Mouse (Mus musculus): ENCODE measurements around the gene Apol8.

The Apol8 gene

DNA sequence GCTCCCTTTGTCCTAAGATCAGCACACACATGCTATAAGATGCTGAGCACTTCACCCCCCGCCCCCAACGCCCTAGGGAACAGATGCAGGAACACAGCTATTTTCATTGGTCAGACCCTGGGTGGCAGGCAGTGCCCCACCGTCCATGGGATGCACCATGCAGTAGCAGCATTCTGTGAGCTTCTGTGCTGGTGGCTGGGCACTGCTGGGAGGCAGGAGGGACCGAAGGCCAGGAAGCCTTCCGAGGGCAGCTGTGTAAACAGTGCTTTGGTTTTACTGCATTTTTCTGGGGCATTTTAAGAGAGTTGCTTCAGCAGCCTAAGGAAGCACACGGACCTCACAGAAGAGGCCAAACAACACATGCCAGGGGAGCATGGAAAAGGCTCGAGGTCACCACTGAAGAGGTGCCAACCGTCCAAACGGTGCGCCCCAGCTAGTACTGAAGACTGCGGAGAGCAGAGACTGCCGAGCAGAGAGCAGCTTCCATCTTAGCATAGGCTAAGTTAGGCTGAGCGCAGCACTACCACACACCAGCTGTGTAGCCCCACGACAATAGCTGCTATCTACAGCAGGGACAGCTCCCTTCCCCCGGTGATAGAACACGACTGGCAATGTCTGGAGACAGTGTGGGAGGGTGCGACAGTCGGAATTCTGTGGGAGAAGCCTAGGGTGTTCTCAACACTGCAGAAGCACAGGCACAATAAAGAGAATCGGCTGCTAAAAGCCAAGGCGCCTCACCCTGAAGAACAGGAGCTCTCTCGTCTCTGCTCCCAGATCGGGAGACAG, 27.4 kb upstream of the Apol8 start:
- peak; percentile 55 for DNase-seq

DNA sequence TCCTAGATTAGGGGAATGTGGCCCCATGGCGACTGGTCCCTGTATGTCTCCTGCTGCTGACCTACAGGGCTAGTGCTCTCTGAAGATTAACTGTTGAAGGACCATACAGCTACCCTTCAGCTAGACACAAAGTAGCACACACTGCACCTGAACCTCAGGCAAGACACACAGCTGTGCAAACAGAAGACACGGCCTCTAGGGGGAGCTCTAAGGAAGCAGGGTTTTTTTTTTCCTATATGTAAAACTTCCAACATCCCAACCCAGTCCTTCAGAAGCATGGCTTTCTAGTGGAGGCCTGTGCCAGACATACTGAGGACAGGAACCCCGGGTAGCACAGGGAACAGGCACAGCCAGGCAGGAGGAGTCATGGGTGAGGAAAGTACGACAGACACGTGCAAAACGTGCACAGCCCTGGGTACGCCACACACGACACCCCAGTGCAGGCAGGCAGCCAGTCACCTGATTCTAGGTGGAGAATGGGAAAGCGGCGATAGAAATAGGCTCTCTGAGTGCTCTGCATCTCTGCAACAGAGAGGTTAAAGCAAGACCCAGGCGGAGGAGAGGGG, 25.7 kb upstream of the Apol8 start:
- no peak for DNase-seq

DNA sequence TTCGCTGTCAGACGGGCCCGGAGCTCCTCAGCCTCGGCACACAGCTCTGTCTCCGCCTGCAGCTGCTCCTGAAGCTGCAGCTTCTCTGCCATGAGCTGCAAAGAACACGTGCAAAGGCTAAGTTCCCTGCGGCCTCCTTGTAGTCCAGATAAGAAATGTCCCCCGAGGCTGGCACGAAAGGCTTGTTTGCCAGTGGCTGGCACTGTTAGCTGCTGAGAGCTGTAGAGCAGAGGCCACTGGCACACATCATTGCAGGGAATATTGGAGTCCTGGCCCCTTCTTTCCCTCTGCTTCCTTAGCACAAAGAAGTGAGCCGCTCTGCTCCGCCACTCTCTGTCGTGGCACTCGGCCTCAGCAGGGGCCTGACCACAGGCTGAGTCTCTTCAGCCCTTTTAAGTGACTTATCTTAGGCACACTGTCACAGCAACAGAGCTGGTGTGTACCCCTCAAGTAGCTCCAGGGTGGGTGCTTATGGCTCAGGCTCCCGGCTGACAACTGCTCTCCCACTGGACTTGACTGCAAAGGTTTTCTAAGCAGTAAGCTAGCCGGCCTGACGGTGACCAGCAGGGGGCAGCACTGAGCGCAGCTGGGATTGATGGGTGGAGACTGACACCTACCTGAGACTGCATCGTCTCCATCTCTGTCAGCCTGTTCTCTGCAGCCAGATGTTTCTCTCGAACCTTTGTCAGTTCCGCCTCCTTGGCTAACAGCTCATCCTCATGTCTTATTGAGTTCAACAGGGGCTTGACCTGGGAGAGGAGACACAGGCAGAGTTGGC, 18.6 kb upstream of the Apol8 start:
- peak; percentile 84 for DNase-seq

DNA sequence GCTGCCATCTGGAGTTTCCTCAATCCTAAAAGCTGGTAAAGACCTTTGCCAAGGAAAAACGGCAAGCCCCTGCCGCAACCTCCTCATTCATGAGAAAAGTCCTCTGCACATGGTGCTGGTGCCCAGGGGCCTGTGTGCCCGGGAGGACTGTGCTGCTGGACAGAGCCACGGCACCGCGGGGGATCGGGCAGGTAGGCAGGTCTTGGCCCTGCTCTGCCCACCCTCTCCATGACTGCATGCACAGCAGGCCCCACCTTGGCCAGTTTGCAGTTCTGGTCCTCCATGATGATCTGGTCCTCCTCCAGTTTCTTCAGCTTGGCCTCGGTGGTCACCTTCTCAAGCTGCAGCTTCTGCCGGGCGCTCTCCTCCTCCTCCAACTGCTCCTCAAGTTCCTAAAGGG, 17.5 kb upstream of the Apol8 start:
- no peak for DNase-seq

DNA sequence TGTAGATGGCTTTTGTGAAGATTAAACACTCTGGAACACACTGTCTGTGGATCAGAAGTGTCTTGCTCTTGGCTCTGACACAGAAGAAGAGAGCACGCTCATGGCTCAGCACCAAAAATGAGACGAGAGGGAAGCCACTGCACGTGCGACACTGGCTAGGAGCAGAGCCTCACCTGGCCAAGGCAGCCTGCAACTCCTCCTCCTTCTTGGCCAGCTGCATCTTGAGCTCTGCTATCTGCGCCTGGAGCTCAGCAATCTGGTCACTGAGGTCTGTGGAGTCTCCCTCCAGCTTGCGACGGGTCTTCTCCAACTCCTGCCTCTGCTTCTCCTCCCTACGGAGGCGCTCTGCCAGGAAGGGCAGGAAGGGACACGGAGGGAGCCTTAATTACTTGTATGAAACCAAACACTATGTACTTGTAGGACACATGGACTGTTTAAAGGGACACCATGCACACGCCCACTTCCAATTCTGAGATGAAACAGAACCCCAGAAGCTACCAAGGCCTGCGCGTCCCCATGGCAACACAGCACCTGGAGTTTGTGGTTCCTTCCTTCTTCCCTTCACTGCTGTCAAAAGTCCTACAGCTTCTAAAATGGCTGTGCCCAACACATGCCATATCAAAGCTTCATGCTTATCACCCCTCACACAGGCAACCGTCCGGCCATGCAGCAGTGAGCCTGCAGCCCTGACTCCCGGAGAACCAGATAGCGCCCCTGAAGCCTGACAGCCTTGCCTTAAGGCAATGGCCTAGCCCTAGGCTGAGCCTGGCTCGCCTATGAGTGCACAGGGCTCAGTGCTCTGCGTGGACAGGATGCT, 16.5 kb upstream of the Apol8 start:
- no peak for DNase-seq

DNA sequence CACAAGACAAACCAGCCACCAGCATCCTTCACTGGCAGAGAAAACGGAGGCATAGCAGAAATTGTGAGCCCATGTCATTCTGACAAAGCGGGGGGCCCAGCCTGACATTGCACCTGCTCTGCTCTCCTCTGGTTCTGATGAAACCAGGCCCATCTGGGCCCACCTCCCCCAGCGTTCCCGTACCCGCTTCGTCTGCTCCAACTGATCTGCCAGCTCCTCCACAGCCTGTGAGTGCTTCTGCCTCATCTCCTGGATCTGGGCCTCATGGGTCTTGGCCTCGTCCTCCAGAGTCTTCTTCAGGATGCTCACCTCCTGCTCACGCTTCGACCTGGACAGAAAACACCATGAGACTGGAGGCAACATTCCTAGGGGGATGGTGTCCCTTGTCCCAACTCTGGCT, 14.1 kb upstream of the Apol8 start:
- no peak for DNase-seq

DNA sequence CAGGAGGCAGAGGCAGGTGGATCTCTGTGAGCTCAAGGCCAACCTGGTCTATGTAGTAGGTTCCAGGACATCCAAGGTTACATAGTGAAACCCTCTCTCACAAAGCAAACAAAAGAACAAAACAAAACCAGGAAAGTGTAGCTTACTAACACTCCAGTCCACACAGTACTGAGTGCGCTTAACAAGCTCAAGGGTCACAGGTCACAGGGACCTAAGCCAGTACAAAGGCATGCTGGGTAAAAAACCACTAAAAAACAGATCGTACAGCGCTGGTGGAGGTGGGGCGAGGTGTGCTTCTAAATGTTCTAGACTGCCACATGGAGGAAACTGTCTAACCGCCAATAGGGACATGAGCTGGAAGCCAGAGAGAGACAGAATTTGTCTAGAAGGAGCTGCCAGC, 13.5 kb upstream of the Apol8 start:
- no peak for DNase-seq

DNA sequence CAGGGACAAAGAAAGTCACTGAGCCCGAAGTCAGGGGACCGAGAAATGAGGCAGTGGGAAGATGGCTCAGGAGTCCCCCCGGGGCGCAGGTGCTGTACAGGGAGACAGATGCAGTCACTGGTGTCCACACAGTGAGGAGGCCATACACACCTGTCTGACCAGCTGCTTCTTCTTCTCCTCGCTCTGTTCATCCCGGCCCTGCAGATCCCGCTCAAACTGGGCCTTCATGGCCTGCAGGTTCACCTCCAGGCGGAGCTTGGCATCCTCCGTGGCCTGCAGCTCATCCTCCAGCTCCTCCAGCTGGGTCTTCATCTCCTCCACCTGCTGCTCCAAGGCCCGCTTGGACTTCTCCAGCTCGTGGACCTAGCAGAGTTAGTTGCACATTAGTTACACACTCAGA, 10.2 kb upstream of the Apol8 start:
- DNase-seq = no peak

DNA sequence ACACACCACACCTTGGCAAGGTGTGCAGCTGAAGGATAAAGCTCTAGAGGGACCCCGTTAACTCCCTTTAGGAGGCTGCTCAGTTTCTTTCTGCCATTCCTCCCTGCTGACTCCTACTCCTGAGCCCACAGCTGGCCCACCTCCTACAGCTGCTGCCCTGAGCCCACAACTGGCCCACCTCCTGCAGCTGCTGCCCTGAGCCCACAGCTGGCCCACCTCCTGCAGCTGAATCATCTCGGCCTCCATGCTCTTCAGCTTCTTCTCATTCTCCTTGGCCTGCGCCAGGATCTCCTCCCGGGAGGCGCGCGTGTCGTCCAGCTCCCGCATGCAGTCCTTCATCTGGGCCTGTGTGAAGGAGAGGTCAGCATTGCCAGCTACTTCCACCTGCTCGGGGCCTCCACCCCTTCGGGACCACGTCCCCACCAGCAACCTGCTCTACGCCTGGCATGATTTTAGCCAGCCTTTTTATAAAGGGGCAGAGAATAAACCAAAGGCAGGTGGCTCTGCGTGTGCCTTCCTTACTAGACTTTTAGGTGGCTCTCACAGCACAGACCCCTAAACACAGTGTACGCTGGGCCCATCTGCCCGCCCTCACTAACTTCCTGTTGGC, 8.8 kb upstream of the Apol8 start:
- no peak for DNase-seq

DNA sequence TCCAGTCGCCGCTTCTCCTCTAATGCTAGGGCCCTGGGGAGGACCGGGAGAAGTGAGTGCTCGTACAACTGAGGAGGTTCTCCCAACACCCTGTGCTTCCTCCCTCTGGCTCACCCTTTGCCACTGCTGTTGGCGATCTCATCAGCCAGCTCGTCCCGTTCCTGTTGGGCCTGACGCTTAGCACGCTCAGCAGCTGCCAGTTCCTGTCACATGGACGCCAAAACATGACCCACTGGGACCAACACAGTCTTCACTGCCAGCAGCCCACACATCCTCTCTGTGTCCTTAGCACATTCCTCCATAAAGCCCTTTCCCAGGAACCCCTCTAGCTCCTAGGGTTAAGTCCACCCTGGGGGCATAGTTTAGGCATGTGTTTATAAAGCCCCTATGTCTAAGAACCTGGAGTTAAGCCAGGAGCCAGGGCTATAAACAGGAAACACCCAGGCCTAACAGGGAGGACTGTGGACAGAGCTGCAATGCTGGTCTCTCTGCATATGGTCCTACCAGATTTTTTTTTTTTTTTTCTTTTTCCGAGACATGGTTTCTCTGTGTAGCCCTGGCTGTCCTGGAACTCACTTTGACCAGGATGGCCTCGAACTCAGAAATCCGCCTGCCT, 7.7 kb upstream of the Apol8 start:
- DNase-seq = no peak

DNA sequence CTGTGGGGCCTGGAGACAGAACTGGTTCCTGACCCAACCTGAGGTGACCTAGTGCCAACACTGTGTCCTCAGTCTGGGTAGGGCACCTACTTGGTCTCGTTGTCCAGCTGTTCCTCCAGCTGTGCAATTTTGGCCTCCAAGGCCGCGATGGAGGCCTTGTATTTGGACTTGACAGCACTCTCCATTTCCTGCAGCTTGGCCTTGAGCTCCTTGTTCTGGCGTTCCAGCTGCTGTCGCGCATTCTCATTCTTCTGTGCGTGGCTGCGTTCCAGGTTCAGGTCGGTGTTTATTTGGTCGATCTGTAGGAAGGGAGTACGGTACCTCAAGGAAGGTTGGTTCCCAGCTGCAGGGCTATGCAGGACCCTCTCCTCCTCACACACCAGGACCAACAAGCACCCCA, 6.9 kb upstream of the Apol8 start:
- DNase-seq = no peak

DNA sequence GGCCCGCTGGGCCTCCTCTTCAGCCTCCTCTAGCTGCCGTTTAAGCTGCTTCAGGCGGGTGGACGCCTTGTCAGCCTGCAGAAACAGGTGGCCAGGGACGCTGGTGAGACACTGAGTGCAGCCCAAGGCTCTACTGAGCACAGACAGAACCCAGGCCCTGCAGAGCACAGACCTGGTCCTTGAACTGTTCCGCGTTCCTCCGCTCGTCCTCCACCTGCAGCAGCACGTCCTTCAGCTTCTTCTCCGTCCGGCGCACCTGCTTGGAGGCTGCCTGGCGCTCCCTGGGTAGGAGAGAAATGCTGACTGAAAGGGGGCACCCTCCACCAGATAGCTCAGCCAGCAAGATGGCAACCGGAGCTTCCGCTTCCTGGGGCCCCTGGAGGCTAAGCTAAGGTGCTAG, 6.2 kb upstream of the Apol8 start:
- no peak for DNase-seq

DNA sequence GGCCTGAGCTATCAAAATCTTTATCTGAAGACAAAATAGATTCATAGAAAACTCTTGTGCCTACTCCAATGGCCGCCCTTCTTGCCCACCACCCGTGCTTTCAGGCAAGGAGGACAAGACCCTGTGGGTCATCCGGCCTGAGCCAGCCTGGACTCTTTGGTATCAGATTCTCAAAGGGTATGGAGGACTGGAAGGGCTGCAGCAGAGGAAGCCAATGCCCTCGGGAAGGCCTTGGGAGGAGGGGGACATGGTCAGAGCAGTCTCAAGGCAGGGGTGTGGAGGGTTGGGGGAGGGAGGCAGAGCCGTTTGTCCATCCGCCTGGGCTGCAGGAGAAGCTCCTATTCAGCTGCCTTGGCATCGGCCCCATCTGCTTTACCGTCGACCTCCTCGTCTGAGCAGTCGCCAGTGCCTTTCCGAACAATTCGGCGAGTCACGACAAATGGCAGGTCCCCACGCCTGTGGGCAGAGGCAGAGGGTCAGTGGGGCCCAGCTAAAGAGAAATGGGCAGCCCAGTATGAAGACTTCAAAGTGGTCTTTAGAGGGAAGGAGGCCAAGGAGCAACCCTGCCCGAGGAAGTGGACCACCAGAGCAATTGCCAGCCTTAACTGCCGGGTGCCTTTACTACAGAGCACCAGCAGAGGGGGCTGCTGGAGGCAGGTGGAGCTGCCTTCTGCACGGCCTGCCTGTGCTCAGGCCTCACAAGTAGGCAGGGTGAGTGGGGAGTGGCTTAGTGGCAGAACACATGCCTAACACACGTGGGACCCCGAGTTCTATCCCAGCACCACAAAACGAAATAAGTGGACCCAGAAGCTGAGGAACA, 5.0 kb upstream of the Apol8 start:
- DNase-seq = peak; percentile 60

DNA sequence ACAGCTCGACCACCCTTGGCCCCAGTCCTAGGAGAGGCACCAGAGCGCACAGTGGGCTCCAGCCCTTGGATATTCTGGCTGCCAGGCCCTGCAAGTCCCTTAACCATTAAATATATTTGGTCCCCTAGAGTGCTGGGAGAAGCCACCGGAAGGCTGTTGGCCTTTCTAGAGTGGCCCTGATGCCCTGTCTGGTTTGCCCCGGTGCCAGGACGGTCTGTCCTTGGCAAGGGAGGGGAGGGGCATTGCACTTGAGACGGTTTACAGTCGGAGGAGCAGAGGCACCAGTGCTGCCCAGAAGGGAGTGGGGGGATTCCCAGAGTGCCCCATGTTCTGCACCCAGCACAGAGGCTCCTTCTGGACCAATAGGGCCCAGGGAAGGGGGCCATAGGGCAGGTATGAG, 4.3 kb upstream of the Apol8 start:
- DNase-seq = peak; percentile 3

DNA sequence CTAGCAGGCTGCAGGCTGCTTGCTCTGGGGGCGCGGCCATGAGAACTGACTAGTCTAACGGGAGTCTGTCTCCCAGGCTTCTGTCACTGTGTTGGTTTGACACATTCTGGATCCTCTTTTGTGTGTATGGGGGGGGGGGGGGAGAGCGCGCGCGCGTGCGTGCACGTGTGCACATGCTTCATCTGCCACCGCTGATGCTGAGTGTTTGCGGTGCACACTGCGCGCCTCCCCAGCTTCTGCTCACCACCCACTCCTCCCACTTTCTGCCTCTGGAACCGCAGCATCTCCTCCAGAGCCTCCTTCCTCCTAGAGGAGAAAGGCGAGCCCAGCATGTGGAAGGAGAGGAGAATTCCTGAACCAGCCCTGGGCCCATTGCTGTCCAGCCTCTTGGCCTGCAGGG, 3.2 kb upstream of the Apol8 start:
- DNase-seq = peak; percentile 13

DNA sequence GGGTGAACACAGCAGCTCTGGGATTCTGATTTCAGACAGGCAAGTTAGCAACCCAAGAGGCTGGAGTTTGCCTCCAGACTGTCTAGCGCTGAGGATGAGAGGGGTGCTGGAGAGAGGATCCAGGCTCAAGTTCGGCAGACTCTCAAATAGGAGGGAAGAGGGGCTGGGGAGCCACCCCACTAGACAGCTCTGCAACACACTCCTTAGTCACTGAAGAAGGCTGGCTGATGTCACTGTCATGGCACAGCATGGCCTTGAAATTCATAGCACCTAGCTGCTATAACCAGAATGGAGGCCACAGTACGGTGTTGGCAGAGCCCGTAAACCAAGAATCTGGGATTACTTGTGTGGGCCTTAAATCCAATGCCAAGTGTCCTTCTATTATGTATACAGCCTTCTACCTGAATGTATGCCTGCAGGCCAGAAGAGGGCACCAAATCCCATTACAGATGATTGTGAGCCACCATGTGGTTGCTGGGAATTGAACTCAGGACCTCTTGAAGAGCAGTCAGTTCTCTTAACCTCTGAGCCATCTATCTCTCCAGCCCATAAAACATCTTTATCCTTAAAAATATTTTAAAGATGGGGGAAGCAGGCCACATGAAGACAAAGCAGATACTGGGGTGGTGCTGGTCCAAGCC, 903 bp upstream of the Apol8 start:
- DNase-seq = peak; percentile 2

DNA sequence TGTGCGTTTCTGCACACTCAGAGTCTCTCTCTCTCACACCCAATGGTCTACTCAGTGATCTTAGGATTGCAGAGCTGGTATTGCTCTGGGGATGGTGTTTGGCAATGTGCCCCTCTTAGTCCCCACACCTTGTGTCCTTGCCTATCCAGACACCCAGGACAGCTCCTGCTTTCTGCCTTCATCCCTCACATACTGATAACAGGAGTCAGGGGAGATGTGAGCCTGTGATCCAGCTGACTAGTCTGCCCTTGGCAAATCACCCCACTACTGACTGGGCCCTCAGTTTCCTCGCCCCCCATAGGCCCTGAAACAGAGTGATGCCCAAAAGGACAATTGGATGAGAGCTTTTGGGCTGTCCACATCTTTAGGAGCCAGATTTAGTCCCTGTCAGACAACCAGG, 722 bp downstream of the Apol8 start:
- DNase-seq = peak; percentile 2

DNA sequence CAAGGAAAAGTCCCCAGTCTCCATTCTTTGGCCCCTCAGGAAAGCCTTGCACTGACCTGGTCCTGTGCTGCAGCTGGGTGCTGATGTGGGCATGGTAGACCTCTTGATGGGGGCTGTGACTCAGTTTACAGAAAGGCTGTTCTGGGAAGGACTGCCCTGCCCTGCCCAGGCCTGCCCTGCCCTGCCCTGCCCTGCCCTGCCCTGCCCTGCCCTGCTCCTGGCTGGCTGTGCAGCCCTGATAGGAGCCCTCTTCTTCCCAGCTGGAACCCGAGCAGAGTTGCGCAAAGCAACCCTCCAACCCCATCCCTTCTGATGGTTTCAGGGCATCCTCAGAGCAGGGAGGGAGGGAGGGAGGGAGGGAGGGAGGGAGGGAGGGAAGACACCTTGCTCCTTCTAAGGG, 1.7 kb downstream of the Apol8 start:
- DNase-seq = peak; percentile 3

DNA sequence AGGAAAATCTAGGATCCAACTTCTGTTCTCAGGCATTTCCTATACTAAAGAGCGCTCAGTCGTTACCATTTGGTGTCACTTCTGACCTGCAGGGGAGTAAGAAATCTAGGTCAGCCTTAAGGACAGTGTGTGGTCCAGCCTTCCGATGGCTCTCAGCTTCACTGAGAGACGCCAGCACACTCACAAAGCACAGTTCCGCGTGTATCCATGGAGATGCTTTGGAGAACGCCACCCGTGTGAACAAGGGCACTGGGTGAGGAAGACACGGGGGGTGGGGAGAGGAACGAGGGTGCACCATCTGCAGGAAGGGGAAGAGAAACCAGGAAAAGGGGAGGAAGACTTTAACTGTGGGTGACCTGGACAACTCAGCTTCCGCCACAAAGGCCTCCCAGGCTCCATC, 4.4 kb downstream of the Apol8 start:
- no peak for DNase-seq

DNA sequence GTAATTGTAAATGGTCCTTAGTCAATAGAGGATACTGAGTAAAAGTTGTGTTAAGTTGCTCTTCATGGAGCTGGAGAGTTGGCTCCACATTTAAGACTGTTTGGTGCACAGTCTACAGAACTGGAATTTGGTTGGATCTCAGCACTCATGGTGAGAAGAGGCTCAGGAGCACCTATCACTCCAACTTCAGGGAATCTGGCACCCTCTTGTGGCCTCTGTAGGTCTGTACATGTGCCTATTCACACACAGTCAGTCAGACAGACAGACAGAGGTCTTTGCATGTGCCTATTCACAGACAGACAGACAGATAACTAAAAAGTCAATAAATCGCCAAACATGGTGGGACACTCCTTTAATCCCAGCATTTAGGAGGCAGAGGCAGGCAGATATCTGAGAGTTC, 6.3 kb downstream of the Apol8 start:
- no peak for DNase-seq

DNA sequence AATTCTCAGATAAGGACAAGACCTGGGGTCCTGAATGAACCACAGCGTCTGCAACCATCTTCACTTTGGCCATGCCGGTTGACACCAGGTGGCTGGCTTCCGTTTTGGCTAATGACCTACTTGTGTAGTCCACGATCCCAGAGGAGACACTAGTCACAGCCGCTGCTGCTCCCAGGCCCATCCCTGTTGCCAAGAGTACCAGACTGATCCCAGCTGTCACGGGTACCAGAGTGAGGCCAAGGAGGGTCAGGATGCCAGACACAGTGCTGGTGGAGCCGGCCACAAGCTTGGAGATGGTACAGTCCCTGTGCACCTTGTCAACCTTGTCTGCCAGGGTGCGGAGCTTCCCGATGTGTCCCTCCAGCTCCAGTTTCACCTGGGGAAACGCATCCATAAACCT, 7.1 kb downstream of the Apol8 start:
- DNase-seq = no peak
